Mouse (Mus musculus) embryonic facial prominence, embryonic 15.5 days (tissue): ENCODE measurements around the gene Ace2. TPM values are rescaled to one million over a fixed set of nuclear protein-coding genes. Genes with fewer than 3 reads are reported as not detected.

Experiments used
- ATAC-seq: fragments of 200-750 bp; cut with Nextera tagmentation; 2 replicates; pipeline ENCODE4 v1.8.0; 2017; ENCODE audit warnings: low read depth, moderate TSS enrichment; ENCODE audit not compliant: insufficient number of reproducible peaks, low FRiP score, low TSS enrichment
- H3K27ac ChIP-seq: fragments of 300-500 bp; sonication (generic); replicated peaks from 2 replicates; pipeline ENCODE4 v1.5.1; 2015; ENCODE audit warnings: mild to moderate bottlenecking, inconsistent platforms
- H3K27me3 ChIP-seq: fragments of 300-500 bp; sonication (generic); 2 replicates; pipeline ENCODE4 v1.6.1; 2015; ENCODE audit warnings: inconsistent platforms
- H3K36me3 ChIP-seq: fragments of 300-500 bp; sonication (generic); 2 replicates; pipeline ENCODE4 v1.6.1; 2015; ENCODE audit warnings: mild to moderate bottlenecking, inconsistent platforms
- H3K4me1 ChIP-seq: fragments of 300-500 bp; sonication (generic); 2 replicates; pipeline ENCODE4 v1.6.1; 2015; ENCODE audit warnings: inconsistent platforms
- H3K4me2 ChIP-seq: fragments of 300-500 bp; sonication (generic); replicated peaks from 2 replicates; pipeline ENCODE4 v1.6.1; 2015; ENCODE audit warnings: mild to moderate bottlenecking, inconsistent platforms
- H3K4me3 ChIP-seq: fragments of 300-500 bp; sonication (generic); replicated peaks from 2 replicates; pipeline ENCODE4 v1.5.1; 2015; ENCODE audit warnings: mild to moderate bottlenecking, inconsistent platforms
- H3K9ac ChIP-seq: fragments of 300-500 bp; sonication (generic); 2 replicates; pipeline ENCODE4 v1.6.1; 2015; ENCODE audit warnings: inconsistent platforms
- H3K9me3 ChIP-seq: fragments of 300-500 bp; sonication (generic); replicated peaks from 2 replicates; pipeline ENCODE4 v1.6.1; 2016; ENCODE audit warnings: inconsistent platforms
- WGBS: fragments of 180-500 bp; shearing (Covaris S2); methylation state at CpG from one replicate; pipeline ENCODE4 v1.1.7; 2015; 5-methylcytosine and 5-hydroxymethylcytosine counted together
- polyA plus RNA-seq: library from polyadenylated mRNA; unstranded; fragments of >200 nt; fragmentation: Nextera tagmentation; extraction: Ambion mirVana; gene quantifications from 2 replicates; pipeline ENCODE4 v1.2.1, GENCODE M21; 2015

The Ace2 gene
- polyA plus RNA-seq, result 9.7 and 11.8 TPM in 2 replicates

DNA sequence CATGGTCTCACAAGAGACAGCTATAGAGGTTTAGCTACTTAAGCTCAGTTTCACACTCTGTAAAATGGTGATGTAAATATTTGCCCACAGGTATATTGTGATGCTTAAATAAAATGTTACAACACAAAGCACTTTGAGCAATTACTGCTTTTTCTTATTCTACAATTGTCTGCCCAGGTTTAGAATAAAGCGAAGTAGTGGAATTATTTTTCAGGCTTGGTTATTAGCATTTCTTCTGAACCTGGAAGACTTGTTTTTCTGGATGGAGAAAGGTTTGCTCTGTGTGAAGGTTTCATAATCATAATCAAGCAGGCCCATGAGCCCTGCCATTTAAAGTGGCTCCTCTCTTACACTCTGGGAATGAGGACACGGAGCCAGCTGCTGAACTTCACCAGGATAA is at the start of gene Ace2:
Gene Ace2 (plus strand): TSS at position 301 of the 400 bp plus-strand sequence.
- 75% methylated on average over 2 of the region's 2 CpGs for whole genome bisulfite sequencing
- Histone ChIP-seq H3K9ac (no peak within 1 kb of the TSS), H3K27me3 (no peaks in the 10 kb centered on the region), H3K4me3 (no peak within 1 kb of the TSS), H3K4me2 (no peak within 1 kb of the TSS), H3K9me3 (no peaks in the 10 kb centered on the region), H3K36me3 (no peaks in the 10 kb centered on the region), H3K4me1 (no peaks in the 10 kb centered on the region), H3K27ac (no peak within 1 kb of the TSS)
- no peak for ATAC-seq

GRCm38 (mm10) chrX:164089916-164090315 is 49.2 kb upstream of the Ace2 start:
- H3K4me1 ChIP-seq, result no peaks in the 10 kb centered on the region
- no peaks in the 10 kb centered on the region for H3K9me3 ChIP-seq
- no peaks in the 10 kb centered on the region for H3K36me3 ChIP-seq
- no peak overlapping the region for H3K9ac ChIP-seq
- no peak overlapping the region for H3K27ac ChIP-seq
- no peak overlapping the region for H3K4me2 ChIP-seq
- H3K27me3 ChIP-seq, result peaks cover 11% of the 10 kb centered on the region
- H3K4me3 ChIP-seq, result no peak overlapping the region
- no peak for ATAC-seq
- WGBS, result 79% methylated on average over 11 of the region's 11 CpGs

GRCm38 (mm10) chrX:164092300-164093169 is 46.6 kb upstream of the Ace2 start:
- H3K36me3 ChIP-seq, result no peaks in the 10 kb centered on the region
- WGBS, result 47% methylated on average over 7 of the region's 7 CpGs
- ATAC-seq, result no peak

GRCm38 (mm10) chrX:164093435-164093834 is 45.7 kb upstream of the Ace2 start:
- Histone ChIP-seq H3K9me3 (no peaks in the 10 kb centered on the region), H3K4me2 (no peak overlapping the region), H3K27ac (no peak overlapping the region), H3K4me1 (no peaks in the 10 kb centered on the region), H3K4me3 (no peak overlapping the region), H3K9ac (no peak overlapping the region), H3K36me3 (no peaks in the 10 kb centered on the region), H3K27me3 (peaks cover 6% of the 10 kb centered on the region; the same call in 1 of the 2 replicates)
- 87% methylated on average over 5 of the region's 5 CpGs for WGBS
- no peak for ATAC-seq

More at GRCm38 (mm10) chrX:164092300-164093169, 46.6 kb upstream of the Ace2 start:
- H3K9ac ChIP-seq, result no peak overlapping the region
- no peak overlapping the region for H3K4me3 ChIP-seq
- H3K9me3 ChIP-seq, result no peaks in the 10 kb centered on the region
- H3K27me3 ChIP-seq, result peaks cover 6% of the 10 kb centered on the region; the same call in 1 of the 2 replicates
- no peaks in the 10 kb centered on the region for H3K4me1 ChIP-seq
- H3K4me2 ChIP-seq, result no peak overlapping the region
- H3K27ac ChIP-seq, result no peak overlapping the region

- ATAC-seq, result no peak
- Histone ChIP-seq H3K4me3 (no peak overlapping the region), H3K27ac (no peak overlapping the region), H3K4me1 (no peaks in the 10 kb centered on the region), H3K36me3 (no peaks in the 10 kb centered on the region), H3K9ac (no peak overlapping the region), H3K4me2 (no peak overlapping the region), H3K9me3 (no peaks in the 10 kb centered on the region), H3K27me3 (peaks cover 6% of the 10 kb centered on the region)
- 73% methylated on average over 2 of the region's 2 CpGs for WGBS
Measured at GRCm38 (mm10) chrX:164095838-164096237, 43.3 kb upstream of the Ace2 start.

DNA sequence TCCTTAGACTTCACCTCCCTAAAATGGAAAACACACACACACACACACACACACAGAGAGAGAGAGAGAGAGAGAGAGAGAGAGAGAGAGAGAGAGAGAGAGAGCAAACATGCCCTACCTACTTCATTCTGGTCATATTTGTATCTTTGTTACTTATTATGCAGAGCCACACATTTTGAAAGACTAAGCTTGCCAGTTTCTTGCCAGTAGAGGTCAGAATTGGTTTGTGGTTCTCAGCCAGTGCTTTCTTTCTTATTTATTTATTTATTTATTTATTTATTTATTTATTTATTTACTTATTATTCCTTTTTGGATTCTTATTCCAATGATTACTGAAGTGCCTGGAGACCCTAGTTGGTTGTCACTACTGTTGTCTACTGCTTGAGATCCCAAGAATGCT is 37.6 kb upstream of the Ace2 start:
- ATAC-seq, result no peak
- Histone ChIP-seq H3K4me2 (no peak overlapping the region), H3K4me1 (no peaks in the 10 kb centered on the region), H3K4me3 (no peak overlapping the region), H3K9me3 (no peaks in the 10 kb centered on the region), H3K9ac (no peak overlapping the region), H3K27me3 (peaks cover 4% of the 10 kb centered on the region; the same call in 1 of the 2 replicates), H3K36me3 (no peaks in the 10 kb centered on the region), H3K27ac (no peak overlapping the region)

GRCm38 (mm10) chrX:164102198-164102597 is 36.9 kb upstream of the Ace2 start:
- no peak overlapping the region for H3K4me3 ChIP-seq
- peaks cover 4% of the 10 kb centered on the region; the same call in 1 of the 2 replicates for H3K27me3 ChIP-seq
- 80% methylated on average over 7 of the region's 7 CpGs for WGBS
- ATAC-seq, result no peak
- H3K4me1 ChIP-seq, result no peaks in the 10 kb centered on the region
- H3K4me2 ChIP-seq, result no peak overlapping the region
- no peaks in the 10 kb centered on the region for H3K9me3 ChIP-seq
- H3K27ac ChIP-seq, result no peak overlapping the region
- no peak overlapping the region for H3K9ac ChIP-seq
- no peaks in the 10 kb centered on the region for H3K36me3 ChIP-seq

DNA sequence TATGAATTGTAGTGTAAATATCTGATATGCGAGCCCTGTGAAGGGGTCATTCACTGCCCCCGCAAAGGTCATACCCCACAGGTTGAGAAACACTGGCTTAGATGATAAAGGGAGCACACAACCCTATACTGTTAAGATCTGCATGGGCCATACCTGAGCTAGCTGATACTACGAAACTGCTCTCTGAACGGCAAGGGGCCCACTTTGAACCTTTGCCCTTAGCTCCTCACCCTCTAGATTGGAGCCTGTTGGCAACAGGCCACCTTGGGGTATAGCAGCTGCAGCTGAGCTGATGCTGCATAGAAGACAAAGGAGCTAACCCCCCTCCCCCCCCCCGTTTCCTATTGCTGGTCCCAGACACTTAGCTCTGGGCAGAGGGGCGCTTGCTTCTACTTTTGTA is 36.5 kb upstream of the Ace2 start:
- Histone ChIP-seq H3K4me1 (no peaks in the 10 kb centered on the region), H3K27ac (no peak overlapping the region), H3K9me3 (no peaks in the 10 kb centered on the region), H3K27me3 (peaks cover 4% of the 10 kb centered on the region; the same call in 1 of the 2 replicates), H3K9ac (no peak overlapping the region), H3K4me3 (no peak overlapping the region), H3K36me3 (no peaks in the 10 kb centered on the region), H3K4me2 (no peak overlapping the region)
- 65% methylated on average over 6 of the region's 6 CpGs for WGBS
- no peak for ATAC-seq

GRCm38 (mm10) chrX:164111146-164111545 is 28.0 kb upstream of the Ace2 start:
- no peaks in the 10 kb centered on the region for H3K36me3 ChIP-seq
- WGBS, result 72% methylated on average over 3 of the region's 3 CpGs
- no peak overlapping the region for H3K4me3 ChIP-seq
- H3K9ac ChIP-seq, result no peak overlapping the region
- H3K4me2 ChIP-seq, result no peak overlapping the region
- H3K27ac ChIP-seq, result no peak overlapping the region
- peaks cover 3% of the 10 kb centered on the region; the same call in 1 of the 2 replicates for H3K27me3 ChIP-seq
- no peak for ATAC-seq
- H3K9me3 ChIP-seq, result no peaks in the 10 kb centered on the region
- H3K4me1 ChIP-seq, result no peaks in the 10 kb centered on the region

- Histone ChIP-seq H3K4me2 (no peak overlapping the region), H3K27me3 (peaks cover 3% of the 10 kb centered on the region; the same call in 1 of the 2 replicates)
Measured at GRCm38 (mm10) chrX:164113744-164114143, 25.4 kb upstream of the Ace2 start.

GRCm38 (mm10) chrX:164123942-164124341 is 15.2 kb upstream of the Ace2 start:
- no peak overlapping the region for H3K27ac ChIP-seq
- H3K4me1 ChIP-seq, result no peaks in the 10 kb centered on the region
- H3K27me3 ChIP-seq, result no peaks in the 10 kb centered on the region
- no peaks in the 10 kb centered on the region for H3K9me3 ChIP-seq
- H3K36me3 ChIP-seq, result no peaks in the 10 kb centered on the region
- 85% methylated on average over 3 of the region's 3 CpGs for WGBS
- no peak overlapping the region for H3K4me2 ChIP-seq
- H3K4me3 ChIP-seq, result no peak overlapping the region
- no peak for ATAC-seq
- no peak overlapping the region for H3K9ac ChIP-seq

More at GRCm38 (mm10) chrX:164113744-164114143, 25.4 kb upstream of the Ace2 start:
- Histone ChIP-seq H3K27ac (no peak overlapping the region), H3K36me3 (no peaks in the 10 kb centered on the region), H3K4me3 (no peak overlapping the region), H3K9me3 (no peaks in the 10 kb centered on the region), H3K9ac (no peak overlapping the region), H3K4me1 (no peaks in the 10 kb centered on the region)
- ATAC-seq, result no peak
- 92% methylated on average over 6 of the region's 6 CpGs for WGBS
